Mouse (Mus musculus): ENCODE measurements at regions not wholly inside any gene's neighbourhood (a gene's known extent, or its start where the extent isn't known, plus 50 kb on each side); places are given as distances from the start of the nearest gene placed in this dataset.

GRCm38 (mm10) chr3:50940656-50941055, 283.6 kb upstream of the Noct start:
- TF ChIP-seq GATA1 (IDR thresholded peaks at IDR 0.05; ENCODE audit: low read length) (no peak), TAL1 (IDR thresholded peaks at IDR 0.05; ENCODE audit: low read length) (no peak)

All from erythroblast, embryonic 14.5 days (primary cell).